Mouse (Mus musculus) ZHBTc4 (cell line): ENCODE data around the gene Postn.

Experiments
- DNase-seq: peaks from one replicate; pipeline ENCODE4 v3.0.0-alpha.2; 2011; ENCODE audit warnings: low read depth, low spot score

Gene Postn

GRCm38 (mm10) chr3:54417833-54418386 is 57.0 kb downstream of the Postn start:
- DNase-seq: no peak

- DNase-seq: no peak
Measured at GRCm38 (mm10) chr3:54420189-54420928, 59.5 kb downstream of the Postn start.

GRCm38 (mm10) chr3:54420983-54421382 is 60.1 kb downstream of the Postn start:
- no peak for DNase-seq

GRCm38 (mm10) chr3:54421666-54422065 is 60.8 kb downstream of the Postn start:
- DNase-seq: peak; percentile 60

GRCm38 (mm10) chr3:54424146-54424545 is 63.2 kb downstream of the Postn start:
- no peak for DNase-seq

- no peak for DNase-seq
Measured at GRCm38 (mm10) chr3:54431663-54432062, 70.8 kb downstream of the Postn start.

- DNase-seq: no peak
Measured at GRCm38 (mm10) chr3:54432167-54432566, 71.3 kb downstream of the Postn start.

- no peak for DNase-seq
Measured at GRCm38 (mm10) chr3:54432605-54433004, 71.7 kb downstream of the Postn start.

- no peak for DNase-seq
Measured at GRCm38 (mm10) chr3:54434571-54434970, 73.7 kb downstream of the Postn start.

- no peak for DNase-seq
Measured at GRCm38 (mm10) chr3:54436373-54436964, 75.6 kb downstream of the Postn start.
